Mouse (Mus musculus) T-helper 1 cell (primary cell): Measurements from ENCODE around the gene Srp68.

Experiments
- in situ Hi-C: fragments of 300-600 bp; cut with MboI, MseI; formaldehyde crosslinking; loops from one replicate; pipeline ENCODE4 v1.15.1; 2025; ENCODE audit warnings: high pct_unique_total_duplicates

Srp68 gene

DNA sequence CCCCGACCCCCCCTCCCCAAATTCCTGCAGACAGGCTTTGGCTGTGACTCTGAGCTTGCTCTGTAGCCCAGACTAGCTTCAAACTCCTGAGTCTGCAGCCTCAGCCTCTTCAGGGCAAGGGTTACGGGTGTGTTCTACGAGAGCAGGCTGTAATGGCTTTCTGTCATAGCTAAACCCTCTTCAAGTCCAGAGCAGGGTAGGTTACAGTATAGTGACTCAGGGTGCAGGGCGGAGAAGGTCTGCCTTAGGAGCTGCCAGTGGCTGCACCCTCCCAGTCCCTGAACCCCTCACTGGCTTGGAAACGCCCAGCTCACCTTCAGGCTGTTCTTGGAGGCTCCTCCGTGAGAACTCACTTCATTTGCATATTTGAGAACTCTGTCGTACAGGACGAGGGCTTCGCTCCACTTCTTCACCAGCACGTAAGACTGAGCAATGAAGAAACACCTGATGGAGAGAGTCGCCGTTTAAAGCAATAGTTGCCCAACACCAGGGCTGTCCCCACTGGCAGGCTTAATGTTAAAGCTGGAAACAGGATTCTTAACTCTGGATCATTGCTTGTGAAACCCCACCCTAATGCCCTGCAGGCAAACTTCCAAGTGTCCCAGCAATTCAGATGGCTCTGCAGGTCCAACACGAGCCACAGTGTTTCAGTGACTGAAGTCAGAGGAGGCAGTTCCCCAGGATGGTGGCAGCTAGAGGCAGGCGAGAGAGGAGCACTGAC, 26.4 kb downstream of the Srp68 start:
- in situ Hi-C loops = no loop called here

DNA sequence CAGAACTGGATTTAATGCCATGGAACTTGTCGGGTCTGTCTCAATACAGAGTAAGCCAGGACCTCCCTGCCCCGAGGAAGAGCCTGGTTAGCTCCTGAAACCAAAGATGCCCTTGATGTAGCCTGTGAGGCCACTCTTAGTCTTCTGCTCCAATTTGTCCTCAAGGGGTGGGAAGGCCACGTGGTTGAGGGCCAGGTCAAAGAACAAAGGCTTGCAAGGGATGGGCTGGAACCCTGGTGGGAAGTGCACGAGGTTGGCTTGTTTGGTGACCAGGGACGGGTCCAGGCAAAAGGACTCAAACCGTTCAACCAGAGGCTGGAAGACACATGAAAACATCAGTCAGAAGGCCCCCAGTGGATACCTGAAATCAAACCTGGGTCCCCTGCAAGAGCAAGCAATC, 28.4 kb downstream of the Srp68 start:
- in situ Hi-C loops = no loop called here

DNA sequence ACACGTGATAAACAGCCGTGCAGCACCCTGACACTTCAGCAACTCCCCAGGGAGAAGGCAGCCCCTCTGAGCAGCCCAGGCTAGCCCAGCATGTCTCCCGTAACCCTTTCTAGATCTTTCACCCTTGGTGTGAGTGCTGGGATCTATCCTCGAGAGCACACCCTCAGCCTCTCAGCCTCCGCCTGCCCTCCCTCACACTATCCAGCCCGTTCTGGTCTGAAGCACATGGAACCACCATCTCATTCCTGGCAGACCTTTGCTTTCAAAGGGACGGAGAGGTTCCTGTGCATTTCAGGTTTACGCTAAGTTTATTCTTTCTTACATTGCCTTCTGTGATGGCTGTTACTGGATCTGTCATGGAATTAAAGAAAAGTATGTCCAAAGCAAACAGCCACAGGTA, 29.4 kb downstream of the Srp68 start:
- in situ Hi-C loops = no loop called here

DNA sequence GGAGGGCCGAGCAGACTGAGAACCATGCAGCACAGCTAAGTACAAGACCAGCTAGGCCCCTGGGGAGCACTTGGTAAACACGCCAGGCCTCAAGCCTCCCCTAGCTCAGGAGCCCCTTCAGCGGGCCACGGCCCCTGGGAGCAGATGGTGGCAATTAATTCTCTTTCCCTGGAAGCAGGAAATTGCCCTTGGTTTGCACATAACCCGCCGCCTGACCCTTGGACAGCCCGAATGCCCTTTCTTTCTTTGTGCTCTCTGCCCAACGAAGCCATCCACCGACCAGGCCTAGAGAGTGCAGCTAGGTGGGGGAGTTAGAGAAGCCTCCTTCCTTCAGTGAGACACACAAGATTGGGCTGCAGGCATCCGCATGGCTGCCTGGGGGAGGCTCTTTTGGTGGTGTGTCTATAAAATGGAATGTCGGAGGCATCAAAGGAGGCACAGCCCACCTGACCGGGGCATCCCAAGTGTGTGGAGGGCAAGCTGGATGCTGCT, 32.2 kb downstream of the Srp68 start:
- in situ Hi-C loops = no loop called here

DNA sequence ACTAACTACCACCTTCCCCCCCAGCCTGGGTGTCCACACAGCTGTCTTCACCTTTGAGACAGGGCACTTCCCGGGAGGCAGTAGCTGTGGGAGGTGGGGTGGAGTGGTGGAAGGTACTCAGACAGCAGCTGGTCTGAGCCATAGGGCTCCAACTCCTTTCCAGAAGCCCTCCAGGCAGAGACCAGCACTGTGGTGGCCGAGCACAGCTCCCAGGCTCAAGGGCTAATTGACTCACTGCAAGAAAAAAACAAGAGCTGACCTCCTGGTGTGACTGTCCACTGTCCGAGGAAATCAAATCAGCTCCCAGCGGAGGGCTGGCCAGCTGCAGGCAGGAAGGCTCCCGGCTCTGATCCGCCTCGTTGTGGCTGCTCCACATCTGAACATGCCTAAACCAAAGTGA, 34.2 kb downstream of the Srp68 start:
- in situ Hi-C loops = no loop called here

DNA sequence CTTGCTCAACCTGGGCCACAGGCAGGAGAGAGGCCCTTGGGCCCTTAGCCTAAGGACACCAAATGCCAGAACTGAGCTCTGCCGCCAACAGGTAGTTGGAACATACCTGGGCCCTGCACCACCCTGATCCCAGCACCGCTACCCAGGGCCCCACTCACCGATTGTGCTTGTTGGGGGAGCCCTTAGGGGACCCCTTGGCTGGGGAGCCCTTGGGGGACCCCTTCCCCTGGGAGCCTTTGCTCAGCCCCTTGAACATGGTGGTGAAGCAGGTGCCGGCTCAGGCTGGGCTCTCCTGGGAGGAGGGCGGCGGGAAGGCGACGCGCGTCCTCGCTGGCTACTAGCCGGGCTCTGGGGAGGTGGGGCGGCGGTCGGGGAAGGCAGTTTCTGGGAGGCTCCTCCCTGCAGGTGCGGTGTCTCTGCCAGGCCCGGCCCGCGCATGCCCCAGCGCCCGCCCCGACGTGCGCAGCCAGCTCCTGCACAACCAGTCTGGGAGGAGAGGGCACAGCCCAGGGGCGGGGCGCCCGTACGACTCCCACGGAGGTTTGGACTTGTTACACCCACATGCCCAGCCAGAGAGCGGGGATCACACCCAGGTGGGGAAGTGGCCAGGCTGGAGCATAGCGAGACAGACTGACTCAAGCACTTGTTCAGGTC, 36.1 kb downstream of the Srp68 start, which contains the start of gene Evpl:
TSS of gene Evpl (minus strand) at position 336 of the 654 bp plus-strand sequence.
- in situ Hi-C loops = no loop called here

DNA sequence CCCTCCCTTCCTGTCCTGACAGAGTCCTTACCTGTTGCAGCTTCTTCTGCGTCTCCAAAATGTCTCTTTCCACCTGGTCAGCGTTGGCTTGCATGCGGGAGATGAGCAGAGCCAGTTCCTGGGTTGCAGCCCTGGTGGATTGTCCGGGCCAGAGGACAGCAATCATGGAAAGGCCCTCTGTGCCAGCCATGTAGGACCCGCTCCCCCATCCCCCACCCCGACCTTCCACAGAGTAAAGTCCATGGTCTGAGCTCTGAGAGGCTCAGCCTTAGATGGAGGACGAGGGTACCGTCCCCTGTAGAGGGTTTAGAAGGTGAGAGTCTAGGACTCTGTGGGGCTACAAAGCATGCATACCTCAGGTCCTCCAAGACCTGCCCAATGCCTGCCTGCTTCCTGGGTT, 39.1 kb downstream of the Srp68 start:
- in situ Hi-C loops = no loop called here

DNA sequence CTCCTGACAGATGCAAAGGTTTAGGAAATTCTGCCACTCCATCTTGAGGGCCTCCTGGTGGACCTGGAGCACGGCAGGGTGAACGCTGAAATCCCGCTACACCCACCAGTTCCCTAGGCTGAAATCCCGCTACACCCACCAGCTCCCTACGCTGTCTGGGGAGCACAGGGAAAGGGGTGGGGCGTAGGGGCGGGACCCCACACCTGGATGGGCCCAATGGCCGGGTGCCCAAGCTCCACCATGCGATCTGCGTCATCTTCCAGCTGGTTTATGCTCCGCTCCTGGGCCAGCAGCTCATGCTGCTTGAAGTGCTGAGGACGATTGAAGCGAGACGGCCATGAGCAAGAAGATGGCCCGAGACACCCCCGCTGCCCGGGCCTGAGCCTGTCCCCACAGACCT, 41.6 kb downstream of the Srp68 start:
- in situ Hi-C loops = no loop called here

DNA sequence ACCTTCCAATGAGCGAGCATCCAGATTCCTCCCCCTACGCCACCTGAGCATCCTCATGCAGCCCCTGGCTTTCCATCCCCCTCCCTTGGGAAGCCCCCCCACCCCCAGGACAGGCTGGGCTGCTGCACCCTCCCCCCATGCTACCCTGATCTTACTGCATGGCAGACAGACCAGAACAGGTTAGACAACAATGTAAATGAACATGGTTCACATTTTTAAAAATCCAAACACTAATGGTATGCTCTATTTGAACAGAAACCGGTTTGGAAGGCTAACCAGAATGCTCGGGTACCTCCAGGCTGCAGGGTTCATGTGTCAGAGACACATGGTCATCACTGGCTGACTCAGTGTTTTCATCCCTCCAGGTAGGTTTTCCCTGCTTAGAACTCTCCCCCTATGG, 45.3 kb downstream of the Srp68 start:
- in situ Hi-C loops = no loop called here

DNA sequence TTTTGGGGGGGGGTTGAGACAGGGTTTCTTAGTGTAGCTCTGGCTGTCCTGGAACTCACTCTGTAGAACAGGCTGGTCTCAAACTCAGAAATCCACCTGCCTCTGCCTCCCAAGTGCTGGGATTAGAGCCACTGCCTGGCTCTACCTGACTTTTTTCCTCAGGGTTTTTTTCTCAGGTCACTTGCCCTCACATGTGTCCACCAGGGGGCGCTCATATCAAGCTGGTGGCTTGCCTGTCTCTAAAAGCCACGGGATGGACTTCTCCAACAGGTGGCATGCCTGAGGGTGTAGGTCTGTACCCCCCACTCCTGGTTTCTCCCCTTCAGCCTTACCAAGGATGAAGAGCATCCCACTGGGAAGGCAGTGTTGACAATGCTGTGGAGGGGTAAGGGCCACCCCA, 47.6 kb downstream of the Srp68 start:
- in situ Hi-C loops = no loop called here

DNA sequence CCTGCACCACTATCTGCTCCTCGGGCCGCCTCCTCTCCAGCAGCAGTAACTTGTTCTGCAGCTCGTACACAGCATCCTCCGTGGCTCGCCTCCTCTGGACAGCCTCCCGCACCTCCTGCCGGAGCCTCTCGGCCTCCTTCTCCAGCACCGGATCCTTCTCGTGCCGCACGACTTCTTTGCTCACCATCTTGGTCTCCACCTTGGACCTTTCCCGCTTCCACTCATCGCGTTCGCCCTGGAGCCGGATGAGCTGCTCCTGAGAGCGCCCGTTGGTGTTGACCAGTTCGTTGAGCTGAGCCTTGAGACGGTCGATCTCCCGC, 51.3 kb downstream of the Srp68 start:
- in situ Hi-C loops = loop anchor here (5.0 kb wide), 2 partner anchors 75 to 235 kb away; no protein-coding TSS in a partner anchor

DNA sequence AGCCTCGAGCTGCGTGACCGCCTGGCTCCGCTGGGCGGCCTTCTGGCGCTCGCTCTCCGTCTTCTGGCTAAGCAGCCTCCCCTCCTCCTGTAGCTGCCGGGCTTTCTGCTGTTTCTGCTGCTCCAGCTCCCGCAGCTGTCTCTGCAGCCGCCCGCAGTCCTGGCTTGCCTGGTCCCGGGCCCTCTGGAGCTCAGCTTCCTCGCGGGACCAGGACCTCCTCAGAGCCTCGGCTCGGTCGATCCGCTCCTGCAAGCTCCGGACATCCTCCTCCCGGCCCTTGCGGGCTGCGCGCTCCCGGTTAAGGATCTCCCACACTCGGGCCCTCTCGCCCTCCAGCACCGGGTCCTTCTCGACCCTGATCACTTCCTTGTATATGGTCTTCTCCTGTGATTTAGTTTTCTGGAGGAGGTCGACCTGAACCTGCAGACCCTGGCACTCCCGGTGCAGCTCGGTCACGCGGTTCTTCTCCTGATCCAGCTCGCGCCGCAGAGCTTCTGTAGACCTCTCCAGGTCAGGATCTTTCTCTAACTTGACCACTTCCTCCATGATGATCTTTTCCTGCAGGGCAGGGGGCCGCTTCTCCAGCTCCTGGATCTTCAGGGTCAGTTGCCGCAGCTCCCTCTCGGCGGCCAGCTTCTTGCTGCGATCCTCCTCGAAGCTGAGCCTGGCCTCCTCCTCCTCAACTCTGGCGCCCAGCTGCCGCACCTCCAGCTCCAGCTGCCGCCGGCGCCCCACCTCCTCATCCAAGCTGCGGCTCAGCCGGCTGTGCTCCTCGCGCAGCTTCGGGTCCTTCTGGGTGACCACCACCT, 51.9 kb downstream of the Srp68 start:
- in situ Hi-C loops = loop anchor here (5.0 kb wide), 2 partner anchors 75 to 235 kb away; no protein-coding TSS in a partner anchor

DNA sequence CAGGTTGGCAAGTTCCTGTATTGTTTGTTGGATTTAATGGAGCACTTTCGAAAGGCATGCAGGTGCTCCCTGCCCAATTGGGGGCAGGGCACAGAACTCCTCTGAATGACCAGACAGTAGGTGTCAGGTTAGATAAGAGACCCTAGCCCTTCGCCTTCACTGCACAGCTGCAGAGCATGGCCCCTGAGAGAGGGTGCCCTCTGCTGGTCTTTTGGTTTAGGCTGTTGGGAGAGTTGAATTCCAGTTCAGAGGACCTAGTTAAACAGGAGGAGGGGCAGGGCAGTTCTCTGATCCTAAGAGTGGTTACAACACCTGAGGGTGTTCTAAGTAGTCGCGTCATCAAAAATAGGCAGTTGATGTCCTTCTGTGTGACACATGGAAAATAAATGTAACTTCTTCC, 54.1 kb downstream of the Srp68 start:
- in situ Hi-C loops = loop anchor here (5.0 kb wide), 2 partner anchors 77 to 237 kb away; no protein-coding TSS in a partner anchor

DNA sequence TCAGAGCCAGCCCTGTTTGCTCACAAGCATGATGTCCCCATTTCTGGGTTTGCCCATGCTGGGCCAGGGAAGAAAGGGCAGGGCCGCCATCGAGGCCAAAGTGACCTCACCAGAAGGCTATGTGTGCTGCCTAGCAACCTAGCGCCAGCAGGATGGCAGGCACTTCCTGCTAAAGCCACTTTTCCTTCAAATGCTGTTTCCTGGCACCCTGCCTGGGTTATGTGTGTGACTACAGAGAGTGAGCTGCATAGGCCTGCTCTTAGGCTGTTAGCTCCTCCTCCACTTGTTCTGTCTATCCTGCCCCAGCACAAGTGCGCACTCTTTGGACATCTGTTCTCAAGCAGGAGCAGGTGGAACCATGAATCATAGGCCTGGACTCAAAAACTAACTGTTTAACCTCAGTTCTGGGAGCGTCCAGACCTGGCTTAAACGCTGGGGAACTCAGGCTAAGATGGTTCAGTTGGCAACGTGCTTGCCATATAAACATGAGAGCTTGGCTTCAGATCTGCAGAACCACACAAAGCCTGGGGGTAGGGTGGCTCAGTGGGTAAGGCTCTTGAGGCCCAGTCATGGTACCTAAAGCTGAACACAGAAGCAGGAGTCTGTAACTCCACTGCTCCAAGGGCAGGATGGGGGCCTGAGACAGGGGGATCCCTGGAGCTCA, 55.1 kb downstream of the Srp68 start:
- in situ Hi-C loops = no loop called here

DNA sequence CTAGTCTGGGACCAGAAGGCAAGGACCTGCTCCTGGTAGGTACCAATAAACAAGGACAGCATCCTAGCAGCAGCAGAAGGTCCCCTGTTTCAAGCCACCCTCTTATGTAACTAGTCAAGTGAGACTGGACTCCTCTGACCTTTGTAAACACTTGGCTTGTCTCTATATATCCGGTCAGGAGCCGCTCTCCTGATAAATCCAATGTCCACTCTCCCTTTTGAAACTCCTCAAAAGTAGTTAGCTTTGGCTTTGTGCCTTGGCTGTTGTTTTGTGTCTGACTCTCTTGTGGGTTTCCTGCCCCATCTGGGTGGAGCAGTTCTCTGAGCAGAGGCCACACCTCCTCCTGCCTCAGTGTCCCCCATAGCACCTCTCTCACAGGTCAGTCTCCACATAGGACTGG, 55.8 kb downstream of the Srp68 start:
- in situ Hi-C loops = no loop called here

DNA sequence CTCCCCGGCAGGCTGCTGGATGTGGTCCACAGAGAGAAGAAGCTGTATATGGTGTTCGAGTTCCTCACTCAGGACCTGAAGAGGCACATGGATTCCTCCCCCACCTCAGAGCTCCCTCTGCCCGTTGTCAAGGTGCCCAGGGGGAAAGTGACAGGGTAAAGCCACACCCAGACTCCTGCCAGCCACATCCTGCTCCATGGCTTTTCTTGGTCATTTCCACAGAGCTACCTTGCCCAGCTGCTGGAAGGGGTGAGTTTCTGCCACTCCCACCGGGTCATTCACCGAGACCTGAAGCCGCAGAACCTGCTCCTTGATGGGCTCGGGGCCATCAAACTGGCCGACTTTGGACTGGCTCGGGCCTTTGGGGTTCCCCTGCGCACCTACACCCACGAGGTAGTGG, 57.5 kb downstream of the Srp68 start:
- in situ Hi-C loops = no loop called here

DNA sequence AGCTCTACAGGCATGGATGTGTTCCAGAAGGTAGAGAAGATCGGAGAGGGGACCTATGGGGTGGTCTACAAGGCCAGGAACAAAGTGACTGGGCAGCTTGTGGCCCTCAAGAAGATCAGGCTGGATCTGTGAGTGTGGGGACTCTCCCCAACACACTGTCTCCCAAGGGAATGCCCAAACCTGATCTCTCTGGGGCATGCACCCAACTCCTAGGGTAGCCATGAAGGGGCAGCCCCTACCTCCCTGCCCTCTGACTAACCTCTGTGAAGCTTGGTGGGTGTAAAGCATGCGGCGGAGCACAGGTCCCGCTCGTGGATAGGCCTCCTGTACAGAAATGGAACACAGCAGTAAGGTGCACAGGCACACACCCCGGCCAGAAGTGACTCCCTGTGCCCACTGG, 58.0 kb downstream of the Srp68 start:
- in situ Hi-C loops = no loop called here

DNA sequence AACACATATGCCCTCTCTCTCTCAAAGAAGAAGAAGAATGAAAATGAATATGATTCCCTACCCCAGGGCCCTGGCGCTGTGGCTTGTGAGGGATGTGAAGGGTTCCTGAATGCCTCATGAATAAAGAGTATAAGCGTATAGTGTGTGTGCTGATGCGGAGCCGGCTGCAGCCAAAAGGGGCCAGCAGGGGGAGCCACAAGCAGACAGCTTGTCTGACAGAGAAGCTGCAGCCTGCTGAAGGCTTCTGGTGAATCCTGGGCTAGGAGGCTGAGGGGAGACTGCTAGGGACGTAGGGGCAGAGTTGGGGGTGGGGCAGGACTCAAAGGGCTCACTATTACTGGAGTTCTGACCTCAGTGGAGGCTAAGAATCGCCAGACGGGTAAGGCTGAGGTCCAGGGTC, 58.8 kb downstream of the Srp68 start:
- in situ Hi-C loops = no loop called here

DNA sequence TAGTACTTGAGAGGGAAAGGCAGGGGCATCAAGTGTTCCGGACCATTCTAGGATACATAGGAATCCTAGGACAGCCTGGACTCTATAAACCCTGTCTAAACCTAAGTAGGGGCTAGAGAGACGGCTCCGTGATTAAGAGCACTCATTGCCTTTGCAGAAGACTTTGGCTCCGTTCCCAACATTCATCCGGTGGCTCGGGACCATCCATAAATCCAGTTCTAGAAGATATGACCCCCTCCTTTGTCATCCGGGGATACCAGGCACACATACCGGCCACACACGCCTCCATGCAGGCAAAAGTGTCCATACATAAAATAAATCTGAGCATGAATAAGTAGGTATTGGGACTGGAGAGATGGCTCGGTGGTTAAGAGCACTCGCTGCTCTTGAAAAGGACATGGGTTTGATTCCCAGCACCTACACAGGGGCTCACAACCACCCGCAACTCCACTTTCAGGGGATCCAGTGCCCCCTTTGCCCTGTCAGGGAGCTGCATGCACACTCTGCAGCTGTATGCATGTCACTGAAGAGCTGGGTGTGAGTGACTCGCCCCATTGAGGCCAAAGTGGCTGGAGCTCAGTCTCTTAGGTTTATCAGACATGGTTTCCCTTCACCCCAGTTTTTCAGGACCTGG, 60.0 kb downstream of the Srp68 start:
- in situ Hi-C loops = no loop called here

DNA sequence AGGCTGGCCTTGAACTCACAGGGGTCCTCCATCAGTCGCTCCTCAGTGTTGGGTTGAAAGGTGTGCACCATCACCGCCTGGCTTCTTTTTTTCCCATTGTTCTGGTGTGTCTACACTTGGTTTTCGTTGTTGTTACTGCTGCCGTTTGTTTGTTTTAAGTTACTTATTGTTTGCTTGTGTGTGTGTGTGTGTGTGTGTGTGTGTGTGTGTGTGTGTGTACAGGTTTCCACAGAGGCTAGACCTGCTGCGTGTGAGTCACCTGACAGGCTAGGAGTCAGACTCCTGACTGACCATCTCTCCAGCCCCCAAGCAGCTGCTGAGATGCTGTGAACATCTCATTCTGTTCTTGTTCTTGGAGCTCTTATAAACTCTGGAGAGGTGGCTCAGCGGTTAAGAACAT, 61.2 kb downstream of the Srp68 start:
- in situ Hi-C loops = no loop called here

DNA sequence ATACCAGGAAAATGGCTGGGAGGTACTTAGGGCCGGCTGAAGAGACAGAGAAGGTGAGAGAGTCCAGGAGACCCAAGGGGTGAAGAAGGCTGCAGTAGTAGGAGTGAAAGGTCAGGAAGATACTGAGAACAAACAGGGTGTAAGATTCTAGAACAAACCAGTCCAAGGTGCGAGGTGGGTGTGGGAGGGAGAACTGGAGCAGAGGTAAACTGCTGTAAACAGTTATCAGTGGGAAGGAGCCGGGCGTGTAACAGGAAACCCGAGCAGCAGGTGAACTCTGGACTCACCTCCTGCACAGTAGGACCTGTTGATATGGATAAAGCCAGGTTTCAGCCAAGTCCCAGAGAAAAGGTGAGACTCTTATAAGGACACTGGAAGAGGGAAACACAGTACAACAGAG, 63.3 kb downstream of the Srp68 start:
- in situ Hi-C loops = no loop called here
